Mouse (Mus musculus) granulocyte monocyte progenitor cell, adult 5-6 weeks (primary cell): ENCODE measurements around the gene Slc25a12. TPM values are rescaled to one million over a fixed set of nuclear protein-coding genes. Genes with fewer than 3 reads are reported as not detected.
A peak's percentile ranks its signal among the peaks of the same experiment; 100 is the strongest.

ENCODE experiments used
- ATAC-seq: replicated peaks from 2 replicates; pipeline ENCODE4 v1.8.0; 2016; ENCODE audit warnings: mild to moderate bottlenecking, moderate TSS enrichment, inconsistent platforms; ENCODE audit not compliant: poor library complexity, severe bottlenecking
- total RNA-seq, 2 experiments: library from RNA; stranded (forward) in 1 of 2; stranded (reverse) in 1 of 2; fragments of 200-712, 200-1000 nt in 1 of 2; fragments of >200 nt in 1 of 2; fragmentation: Nextera tagmentation in 1 of 2; gene quantifications; 2 replicates each; pipeline ENCODE4 v1.2.3; 2014 to 2017

Slc25a12 gene
- total RNA-seq, 2 experiments from 2014 or later = 93.9 to 94.5 TPM

GRCm38 (mm10) chr2:71315022-71315421, 52.5 kb downstream of the Slc25a12 start:
- no peak for ATAC-seq

GRCm38 (mm10) chr2:71314080-71314479, 53.5 kb downstream of the Slc25a12 start:
- no peak for ATAC-seq

DNA sequence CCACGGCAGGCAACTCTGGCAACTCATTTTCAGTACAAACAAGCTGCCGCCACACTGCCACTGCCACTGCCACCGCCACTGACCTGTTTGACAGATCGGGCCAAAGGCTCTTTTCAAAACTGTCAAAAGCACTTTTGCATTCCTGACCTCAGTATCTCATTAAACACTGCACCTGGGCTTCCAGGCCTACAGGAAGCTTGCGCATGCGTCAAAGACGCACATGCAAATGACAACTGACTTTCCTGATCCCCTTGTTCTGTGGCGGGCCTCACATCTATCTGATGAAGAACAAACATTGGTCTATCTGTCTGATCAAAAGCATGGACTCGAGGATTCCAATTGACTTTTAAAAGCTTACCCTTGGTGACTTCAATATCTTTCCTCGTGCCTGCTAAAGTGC, 55.5 kb downstream of the Slc25a12 start:
- no peak for ATAC-seq

- ATAC-seq = no peak
These were observed 57.8 kb downstream of the Slc25a12 start for GRCm38 (mm10) chr2:71309726-71310125.

DNA sequence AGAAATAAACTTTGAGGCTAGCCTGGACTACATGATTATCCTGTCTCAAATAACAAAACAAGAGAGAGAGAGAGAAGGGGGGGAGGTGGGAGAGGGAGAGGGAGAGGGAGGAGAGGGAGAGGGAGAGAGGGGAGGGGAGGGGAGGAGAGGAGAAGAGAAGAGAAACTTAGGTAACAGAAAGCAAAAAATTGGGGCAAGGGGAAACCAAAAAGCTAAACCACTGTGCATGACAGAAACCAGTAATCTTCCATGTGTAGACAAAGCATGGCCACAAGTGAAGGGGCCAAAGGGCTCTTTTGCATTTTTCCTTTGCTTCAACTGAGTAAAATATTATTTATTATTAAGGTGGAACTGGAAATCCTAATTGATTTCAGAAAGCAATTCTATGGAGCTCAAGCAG, 61.2 kb downstream of the Slc25a12 start:
- ATAC-seq = no peak

GRCm38 (mm10) chr2:71304821-71305220, 62.7 kb downstream of the Slc25a12 start:
- no peak for ATAC-seq

DNA sequence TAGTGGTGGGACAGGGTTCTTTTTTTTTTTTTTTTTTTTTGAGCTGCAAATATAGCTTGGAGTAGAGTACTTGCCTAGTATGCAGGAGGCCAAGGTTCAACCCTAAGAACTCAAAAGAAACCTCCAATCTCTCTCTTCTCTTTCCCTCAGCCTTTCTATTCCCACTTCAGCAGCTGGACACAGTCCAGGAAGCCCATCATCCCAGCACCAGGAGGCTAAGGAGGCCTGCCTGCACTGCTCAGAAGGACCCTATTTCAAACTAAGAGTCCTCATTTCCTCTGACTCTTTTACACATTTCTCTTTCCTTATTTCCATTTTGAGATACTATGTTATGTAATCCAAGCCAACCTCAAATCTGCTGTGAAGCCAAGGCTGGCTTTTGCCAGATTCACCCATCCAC, 64.3 kb downstream of the Slc25a12 start:
- peak; percentile 48 for ATAC-seq

DNA sequence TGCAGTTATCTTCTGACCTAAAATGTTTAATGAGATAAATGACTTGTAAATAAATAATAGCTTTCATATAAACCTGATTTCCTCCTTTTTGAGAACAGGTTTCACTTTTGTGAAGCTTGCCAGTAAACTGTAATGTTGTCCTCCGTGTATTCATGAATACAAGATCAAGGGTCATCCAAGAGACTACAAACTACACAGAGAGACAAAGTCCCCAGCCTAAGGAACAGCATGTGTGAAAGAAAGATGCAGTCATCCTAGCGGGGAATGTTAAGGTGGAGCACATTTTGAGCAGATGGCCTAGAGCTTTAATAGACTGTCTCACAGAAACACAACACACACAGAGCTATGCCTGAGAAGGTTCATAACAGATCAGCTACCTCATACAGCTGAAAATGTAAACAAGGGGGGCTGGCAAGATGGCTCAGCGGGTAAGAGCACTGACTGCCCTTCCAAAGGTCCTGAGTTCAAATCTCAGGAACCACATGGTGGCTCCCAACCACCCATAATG, 65.3 kb downstream of the Slc25a12 start:
- no peak for ATAC-seq

DNA sequence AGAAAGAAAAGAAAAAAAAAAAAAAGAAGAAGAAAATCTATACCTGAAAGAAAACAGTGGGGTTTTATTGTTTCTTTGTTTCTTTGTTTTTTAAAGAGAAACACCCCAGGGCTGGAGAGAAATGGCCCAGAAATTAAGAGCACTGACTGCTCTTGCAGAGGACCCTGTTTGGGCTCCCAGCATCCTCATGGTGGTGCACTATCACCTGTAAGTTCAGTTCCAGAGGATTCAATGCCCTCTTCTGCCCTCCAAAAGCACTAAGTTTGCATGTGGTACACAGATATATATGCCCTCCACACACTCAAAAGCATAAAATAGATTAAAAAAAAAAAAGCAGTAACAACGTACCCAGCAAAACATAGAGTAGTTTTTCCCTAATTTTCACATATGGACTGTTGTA, 68.8 kb downstream of the Slc25a12 start:
- no peak for ATAC-seq

- no peak for ATAC-seq
These were observed 70.0 kb downstream of the Slc25a12 start for GRCm38 (mm10) chr2:71297501-71297900.

- no peak for ATAC-seq
These were observed 71.7 kb downstream of the Slc25a12 start for GRCm38 (mm10) chr2:71295844-71296243.

- ATAC-seq = no peak
These were observed 73.1 kb downstream of the Slc25a12 start for GRCm38 (mm10) chr2:71294489-71294888.

- ATAC-seq = no peak
These were observed 73.6 kb downstream of the Slc25a12 start for GRCm38 (mm10) chr2:71293983-71294382.

DNA sequence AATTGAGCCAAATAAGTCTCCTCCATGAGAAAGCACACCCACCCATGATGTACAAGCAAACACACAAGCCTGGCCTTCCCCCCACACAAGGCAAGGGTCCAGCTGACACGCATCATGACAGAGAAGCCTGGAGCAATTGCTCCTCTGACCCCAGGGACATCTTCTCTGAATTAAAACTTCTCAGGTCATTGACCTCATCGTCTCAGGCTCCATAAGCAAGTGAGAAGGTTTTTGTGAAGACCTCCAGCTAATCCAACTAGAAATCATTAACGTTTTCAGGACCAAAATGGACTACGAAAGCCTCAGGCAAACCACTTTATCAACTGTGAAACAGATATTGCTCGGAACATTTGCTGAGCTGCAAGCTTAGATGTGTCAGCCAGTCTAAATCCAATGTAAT, 76.0 kb downstream of the Slc25a12 start:
- no peak for ATAC-seq

DNA sequence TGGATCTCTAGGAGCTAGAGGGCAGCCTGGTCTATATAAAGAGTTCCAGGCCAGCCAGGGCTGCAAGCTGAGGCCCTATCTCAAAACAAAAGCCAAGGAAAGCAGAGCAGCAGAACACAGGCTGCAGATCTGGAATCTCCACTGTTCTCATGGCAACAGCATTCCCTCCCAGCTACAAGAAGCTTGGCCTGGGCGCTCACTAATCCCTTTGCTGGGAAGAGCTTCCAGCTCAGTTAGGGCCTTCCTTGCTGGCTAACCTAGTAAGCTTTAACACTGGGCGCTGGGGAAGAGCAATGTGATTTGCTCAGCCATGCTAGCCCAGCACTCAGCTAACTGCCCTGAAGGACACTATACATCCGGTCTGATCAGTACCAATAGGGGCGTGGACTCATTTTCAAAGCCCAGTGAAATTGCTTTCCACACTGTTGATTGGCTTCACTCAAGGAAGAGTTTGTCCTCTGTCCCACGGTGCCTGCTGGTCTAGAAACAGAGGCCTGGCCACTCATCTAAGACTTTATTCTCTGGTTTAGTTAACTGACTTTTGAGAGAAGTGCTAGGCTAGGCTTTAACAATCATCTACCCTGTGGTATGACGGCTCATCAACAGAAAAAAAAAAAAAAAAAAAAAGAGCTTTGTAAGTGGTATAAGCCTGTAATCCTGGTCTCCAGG, 77.3 kb downstream of the Slc25a12 start:
- no peak for ATAC-seq

- no peak for ATAC-seq
These were observed 85.6 kb downstream of the Slc25a12 start for GRCm38 (mm10) chr2:71281981-71282380.

- ATAC-seq = no peak
These were observed 88.5 kb downstream of the Slc25a12 start for GRCm38 (mm10) chr2:71278791-71279775.

- ATAC-seq = no peak
These were observed 91.8 kb downstream of the Slc25a12 start for GRCm38 (mm10) chr2:71275734-71276133.

DNA sequence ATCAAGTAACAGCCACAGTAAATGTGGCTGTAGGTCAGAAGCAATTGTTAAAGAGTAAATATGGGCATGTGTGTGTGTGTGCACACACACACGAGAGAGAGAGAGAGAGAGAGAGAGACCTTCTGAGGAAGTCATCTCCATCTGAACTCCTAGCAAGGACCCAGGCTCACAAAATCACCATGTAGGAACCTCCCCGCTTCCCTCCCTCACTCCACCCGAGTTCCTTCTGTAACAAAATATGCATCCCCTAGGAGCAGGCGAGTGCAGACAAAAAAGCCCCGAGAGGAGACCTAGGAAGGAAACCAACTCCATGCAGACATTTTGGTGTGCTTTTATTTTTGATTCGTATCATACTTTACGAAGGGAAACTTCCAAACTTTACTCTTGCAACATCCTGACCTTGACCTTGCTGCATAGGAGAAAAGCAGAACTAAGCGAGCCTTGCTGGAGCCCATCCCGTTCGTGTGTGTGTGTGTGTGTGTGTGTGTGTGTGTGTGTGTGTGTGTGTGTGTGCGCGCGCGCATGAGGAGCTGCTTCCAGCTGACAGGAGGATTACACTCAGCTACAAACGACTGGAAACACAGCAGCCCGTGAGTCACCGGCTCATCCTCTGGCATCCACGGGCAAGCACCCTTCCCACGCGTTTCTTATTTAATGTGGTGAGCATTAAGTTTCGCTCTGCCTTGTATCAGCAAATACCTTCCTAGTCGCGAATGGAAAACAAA, 93.4 kb downstream of the Slc25a12 start:
- peak; percentile 97 for ATAC-seq

DNA sequence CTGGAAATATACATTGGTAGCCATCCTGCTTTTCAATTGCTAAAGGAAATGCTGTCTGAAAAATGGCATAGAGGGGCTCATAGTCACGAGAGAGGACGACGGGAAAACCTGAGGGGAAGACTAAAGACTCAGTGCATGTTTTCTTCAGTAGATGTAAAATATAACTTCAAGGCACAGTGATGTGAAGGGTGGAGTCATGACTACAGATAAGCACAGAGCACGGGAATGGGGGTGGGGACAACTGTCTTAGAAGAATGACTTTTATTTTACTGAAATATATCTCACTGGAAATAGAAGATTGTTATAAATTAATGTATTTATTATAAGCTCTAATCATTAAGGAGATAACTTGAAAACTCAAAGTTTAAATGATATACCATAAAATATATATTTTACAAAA, 97.5 kb downstream of the Slc25a12 start:
- no peak for ATAC-seq

DNA sequence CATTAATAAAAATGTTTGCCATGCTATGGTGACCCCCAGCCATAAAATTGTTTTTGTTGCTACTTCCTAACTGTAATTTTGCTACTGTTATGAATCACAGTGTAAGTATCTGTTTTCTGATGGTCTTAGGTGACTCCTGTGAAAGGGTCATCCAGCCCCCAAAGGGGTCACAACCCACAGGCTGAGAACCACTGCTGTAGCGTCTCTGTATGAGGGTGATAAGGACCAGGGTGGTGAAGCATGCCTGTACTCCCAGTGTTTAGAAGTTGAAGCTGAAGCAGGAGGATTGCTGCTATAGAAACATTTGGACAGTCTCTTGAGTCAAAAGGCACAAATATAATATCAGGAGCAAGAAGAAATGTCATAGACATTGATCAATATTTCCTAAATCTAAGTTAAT, 98.2 kb downstream of the Slc25a12 start:
- no peak for ATAC-seq
